Mouse (Mus musculus): Measurements from ENCODE around the gene Gm10097. TPM values are rescaled to one million over a fixed set of nuclear protein-coding genes. Genes with fewer than 3 reads are reported as not detected.

Gene Gm10097
- total and polyA plus RNA-seq, 3 experiments: 0.12 to 0.61 (median 0.16) TPM

DNA sequence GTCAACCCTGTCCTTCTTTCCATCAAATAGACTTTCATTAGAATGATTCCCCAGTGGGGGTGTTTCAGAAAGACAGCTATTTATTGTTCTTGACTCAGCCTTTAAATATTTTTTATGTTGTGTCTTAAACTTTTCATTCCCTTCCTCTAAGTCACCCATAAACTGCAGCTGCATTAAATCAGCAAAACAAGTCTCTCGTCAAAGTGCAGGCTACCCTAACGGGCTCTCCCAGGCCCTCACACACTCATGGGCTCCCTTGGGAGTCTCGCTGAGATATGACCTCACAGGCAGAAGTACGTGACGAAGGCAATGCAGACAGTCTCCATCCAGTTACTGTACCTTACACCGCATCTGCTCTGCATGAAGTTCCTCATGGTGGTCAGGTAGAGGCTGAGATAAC, 17.3 kb downstream of the Gm10097 start:
- Histone ChIP-seq H3K27ac (no peak overlapping the region), H3K27me3 (ENCODE audit: control insufficient read depth, insufficient read depth, low read length) (no peaks in the 10 kb centered on the region), H3K36me3 (ENCODE audit: control insufficient read depth, insufficient read depth, low read length) (no peaks in the 10 kb centered on the region; the same call in none of the 2 replicates), H3K4me3 (no peak overlapping the region), H3K9ac (ENCODE audit: low read depth, low read length) (no peak overlapping the region), H3K4me1 (ENCODE audit: control insufficient read depth, insufficient read depth, low read length) (no peaks in the 10 kb centered on the region), H3K79me2 (replicated peaks; ENCODE audit: control insufficient read depth, insufficient read depth, low read length) (no peaks in the 10 kb centered on the region)
- intact Hi-C loops (cut with DNase I): no loop called here
- no peak for TF ChIP-seq EP300 (IDR thresholded peaks at IDR 0.05; ENCODE audit: insufficient read depth, low read depth, low read length)
- TF ChIP-seq CTCF (IDR thresholded peaks at IDR 0.05): no peak
- no peak for TF ChIP-seq POLR2A (IDR thresholded peaks at IDR 0.05; ENCODE audit: insufficient read depth, low read depth, low read length)
- 78% methylated on average over 6 of the region's 6 CpGs for WGBS
- no peak for DNase-seq

- Histone ChIP-seq H3K27ac (no peak overlapping the region), H3K79me2 (replicated peaks; ENCODE audit: control insufficient read depth, insufficient read depth, low read length) (no peaks in the 10 kb centered on the region), H3K27me3 (ENCODE audit: control insufficient read depth, insufficient read depth, low read length) (no peaks in the 10 kb centered on the region), H3K36me3 (ENCODE audit: control insufficient read depth, insufficient read depth, low read length) (no peaks in the 10 kb centered on the region; the same call in none of the 2 replicates), H3K4me3 (no peak overlapping the region), H3K9ac (ENCODE audit: low read depth, low read length) (no peak overlapping the region), H3K4me1 (ENCODE audit: control insufficient read depth, insufficient read depth, low read length) (no peaks in the 10 kb centered on the region)
- TF ChIP-seq EP300 (IDR thresholded peaks at IDR 0.05; ENCODE audit: insufficient read depth, low read depth, low read length): no peak
- no peak for TF ChIP-seq CTCF (IDR thresholded peaks at IDR 0.05)
- no peak for TF ChIP-seq POLR2A (IDR thresholded peaks at IDR 0.05; ENCODE audit: insufficient read depth, low read depth, low read length)
- DNase-seq: no peak
- WGBS: 84% methylated on average over 7 of the region's 7 CpGs
- intact Hi-C loops (cut with DNase I): no loop called here
Measured at GRCm38 (mm10) chr10:5087336-5087735, 18.3 kb downstream of the Gm10097 start.

DNA sequence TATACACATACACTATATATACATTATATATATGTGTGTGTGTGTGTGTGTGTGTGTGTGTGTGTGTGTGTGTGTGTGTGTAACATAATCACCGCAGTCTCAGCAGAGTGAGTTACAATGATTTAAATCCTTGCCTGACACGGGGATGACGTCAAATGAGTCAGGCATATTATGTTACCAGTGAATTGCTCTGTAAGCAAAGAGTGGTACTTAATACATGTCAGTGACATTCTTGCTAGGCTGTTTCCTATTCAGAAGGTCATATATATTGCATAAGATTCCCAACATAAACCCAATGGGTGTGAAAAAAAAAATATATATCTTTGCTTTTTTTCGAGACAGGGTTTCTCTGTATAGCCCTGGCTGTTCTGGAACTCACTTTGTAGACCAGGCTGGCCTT, 20.1 kb downstream of the Gm10097 start:
- no peaks in the 10 kb centered on the region for H3K4me1 ChIP-seq (ENCODE audit: control insufficient read depth, insufficient read depth, low read length)
- 90% methylated on average over 4 of the region's 4 CpGs for WGBS

GRCm38 (mm10) chr10:5096996-5097753, 28.2 kb downstream of the Gm10097 start:
- TF ChIP-seq CTCF (IDR thresholded peaks at IDR 0.05) (no peak), EP300 (IDR thresholded peaks at IDR 0.05; ENCODE audit: insufficient read depth, low read depth, low read length) (no peak), POLR2A (IDR thresholded peaks at IDR 0.05; ENCODE audit: insufficient read depth, low read depth, low read length) (no peak)

More for the DNA sequence above, 20.1 kb downstream of the Gm10097 start:
- no peak overlapping the region for H3K9ac ChIP-seq (ENCODE audit: low read depth, low read length)
- no peak overlapping the region for H3K27ac ChIP-seq
- no peak for DNase-seq
- H3K27me3 ChIP-seq (ENCODE audit: control insufficient read depth, insufficient read depth, low read length): no peaks in the 10 kb centered on the region
- no peaks in the 10 kb centered on the region; the same call in none of the 2 replicates for H3K36me3 ChIP-seq (ENCODE audit: control insufficient read depth, insufficient read depth, low read length)
- no peak overlapping the region for H3K4me3 ChIP-seq
- no peaks in the 10 kb centered on the region for H3K79me2 ChIP-seq (replicated peaks; ENCODE audit: control insufficient read depth, insufficient read depth, low read length)
- intact Hi-C loops (cut with DNase I): no loop called here
- no peak for TF ChIP-seq CTCF (IDR thresholded peaks at IDR 0.05)
- no peak for TF ChIP-seq EP300 (IDR thresholded peaks at IDR 0.05; ENCODE audit: insufficient read depth, low read depth, low read length)
- no peak for TF ChIP-seq POLR2A (IDR thresholded peaks at IDR 0.05; ENCODE audit: insufficient read depth, low read depth, low read length)

DNA sequence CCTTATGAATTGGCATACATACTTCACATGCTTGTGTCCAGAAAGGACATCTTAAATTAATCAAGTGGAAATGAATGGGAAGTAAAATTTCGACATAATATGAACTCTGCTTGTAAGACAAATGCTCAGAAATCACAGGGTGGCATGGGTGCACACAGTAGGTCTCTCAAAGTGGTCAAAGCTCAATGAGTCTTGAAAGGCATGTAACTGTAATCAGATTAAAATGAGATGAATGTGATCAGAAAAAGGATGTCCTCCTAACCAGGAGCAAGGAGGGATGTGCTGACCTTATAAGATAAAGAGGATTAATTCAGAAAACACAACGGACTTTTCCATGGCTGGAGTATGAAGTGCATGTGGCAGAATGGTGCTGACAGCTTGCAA, 28.8 kb downstream of the Gm10097 start:
- Histone ChIP-seq H3K9ac (ENCODE audit: low read depth, low read length) (no peak overlapping the region), H3K79me2 (replicated peaks; ENCODE audit: control insufficient read depth, insufficient read depth, low read length) (no peaks in the 10 kb centered on the region), H3K4me1 (ENCODE audit: control insufficient read depth, insufficient read depth, low read length) (no peaks in the 10 kb centered on the region), H3K27me3 (ENCODE audit: control insufficient read depth, insufficient read depth, low read length) (no peaks in the 10 kb centered on the region), H3K27ac (no peak overlapping the region), H3K4me3 (no peak overlapping the region), H3K36me3 (ENCODE audit: control insufficient read depth, insufficient read depth, low read length) (no peaks in the 10 kb centered on the region; the same call in 1 of the 2 replicates)
- WGBS: 59% methylated on average over 2 of the region's 2 CpGs
- no peak for TF ChIP-seq EP300 (IDR thresholded peaks at IDR 0.05; ENCODE audit: insufficient read depth, low read depth, low read length)
- no peak for TF ChIP-seq POLR2A (IDR thresholded peaks at IDR 0.05; ENCODE audit: insufficient read depth, low read depth, low read length)
- TF ChIP-seq CTCF (IDR thresholded peaks at IDR 0.05): no peak
- intact Hi-C loops (cut with DNase I): no loop called here
- DNase-seq: no peak

More at GRCm38 (mm10) chr10:5096996-5097753, 28.2 kb downstream of the Gm10097 start:
- 76% methylated on average over 10 of the region's 10 CpGs for WGBS
- Histone ChIP-seq H3K27me3 (ENCODE audit: control insufficient read depth, insufficient read depth, low read length) (no peaks in the 10 kb centered on the region), H3K27ac (no peak overlapping the region), H3K9ac (ENCODE audit: low read depth, low read length) (no peak overlapping the region), H3K79me2 (replicated peaks; ENCODE audit: control insufficient read depth, insufficient read depth, low read length) (no peaks in the 10 kb centered on the region), H3K4me1 (ENCODE audit: control insufficient read depth, insufficient read depth, low read length) (no peaks in the 10 kb centered on the region), H3K4me3 (no peak overlapping the region), H3K36me3 (ENCODE audit: control insufficient read depth, insufficient read depth, low read length) (no peaks in the 10 kb centered on the region; the same call in 1 of the 2 replicates)
- peak; percentile 49 to 53 for DNase-seq
- intact Hi-C loops (cut with DNase I): no loop called here

GRCm38 (mm10) chr10:5110773-5111172, 41.8 kb downstream of the Gm10097 start:
- H3K36me3 ChIP-seq (ENCODE audit: control insufficient read depth, insufficient read depth, low read length): no peaks in the 10 kb centered on the region
- 0 out of 2 replicates have a peak, but pooled peaks cover 1% of the 10 kb centered on the region for H3K4me1 ChIP-seq (ENCODE audit: control insufficient read depth, insufficient read depth, low read length)
- WGBS: 68% methylated on average over 5 of the region's 5 CpGs
- TF ChIP-seq POLR2A (IDR thresholded peaks at IDR 0.05; ENCODE audit: insufficient read depth, low read depth, low read length) (no peak), EP300 (IDR thresholded peaks at IDR 0.05; ENCODE audit: insufficient read depth, low read depth, low read length) (no peak), CTCF (IDR thresholded peaks at IDR 0.05) (no peak)
- H3K27me3 ChIP-seq (ENCODE audit: control insufficient read depth, insufficient read depth, low read length): no peaks in the 10 kb centered on the region
- H3K9ac ChIP-seq (ENCODE audit: low read depth, low read length): no peak overlapping the region
- H3K27ac ChIP-seq: no peak overlapping the region
- intact Hi-C loops (cut with DNase I): no loop called here
- DNase-seq: no peak
- no peak overlapping the region for H3K4me3 ChIP-seq
- H3K79me2 ChIP-seq (replicated peaks; ENCODE audit: control insufficient read depth, insufficient read depth, low read length): no peaks in the 10 kb centered on the region; the same call in 1 of the 2 replicates
